Mouse (Mus musculus): ENCODE measurements around the gene Prr5l. TPM values are rescaled to one million over a fixed set of nuclear protein-coding genes. Genes with fewer than 3 reads are reported as not detected.

Prr5l gene
- total RNA-seq, 2 experiments from 2014 or later = 7.7 to 8.1 TPM

GRCm38 (mm10) chr2:101823821-101824220 lies 59.0 kb downstream of the Prr5l start:
- no peak for DNase-seq (ENCODE audit: low spot score in 2 of 2)

DNA sequence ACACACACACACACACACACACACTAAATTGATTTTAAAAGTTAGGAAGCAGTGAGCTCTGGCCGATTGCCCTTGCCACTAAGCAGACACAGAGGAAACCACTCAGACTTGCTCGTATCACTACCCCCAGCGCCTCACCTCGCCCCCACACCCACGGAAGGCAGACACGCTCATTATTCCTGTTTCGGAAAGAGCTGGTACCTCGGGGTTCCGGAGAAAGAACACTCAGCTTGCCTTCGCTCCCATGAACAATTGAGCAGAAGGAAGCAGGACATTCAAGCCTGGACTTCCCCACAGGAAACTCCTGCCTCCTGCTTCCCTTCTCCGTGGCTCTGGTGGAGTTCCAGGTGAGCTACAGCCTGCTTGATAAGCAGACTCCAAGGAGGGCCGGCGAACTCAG lies 60.0 kb downstream of the Prr5l start:
- DNase-seq (ENCODE audit: low spot score in 2 of 2) = no peak

DNA sequence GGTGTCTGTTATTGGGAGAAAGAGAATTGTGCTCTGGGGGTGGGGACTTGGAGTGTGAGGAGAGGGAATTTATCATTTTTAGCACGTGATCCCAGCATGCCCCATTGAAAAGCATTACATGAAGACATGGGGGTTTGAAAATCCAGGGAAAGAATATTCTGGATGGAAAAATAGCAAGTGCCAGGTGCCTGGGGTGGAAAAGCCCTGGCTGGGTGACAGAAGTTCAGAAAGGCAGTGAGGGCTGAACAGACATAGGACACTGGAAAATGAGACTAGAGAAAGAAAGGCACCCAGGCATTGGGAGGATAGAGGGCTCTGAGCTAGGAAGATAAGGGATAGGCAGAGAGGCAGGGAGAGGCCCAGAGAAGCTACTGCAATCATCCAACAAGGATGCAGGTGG lies 62.0 kb downstream of the Prr5l start:
- DNase-seq (ENCODE audit: low spot score in 2 of 2) = no peak

GRCm38 (mm10) chr2:101818986-101819764 lies 63.7 kb downstream of the Prr5l start:
- DNase-seq (ENCODE audit: low spot score in 2 of 2) = no peak

GRCm38 (mm10) chr2:101816646-101817308 lies 66.0 kb downstream of the Prr5l start:
- no peak for DNase-seq (ENCODE audit: low spot score in 2 of 2)

- DNase-seq (ENCODE audit: low spot score in 2 of 2) = peak in 1 of 2 experiments; percentile 18
Observed at GRCm38 (mm10) chr2:101815250-101815934, 67.4 kb downstream of the Prr5l start.

DNA sequence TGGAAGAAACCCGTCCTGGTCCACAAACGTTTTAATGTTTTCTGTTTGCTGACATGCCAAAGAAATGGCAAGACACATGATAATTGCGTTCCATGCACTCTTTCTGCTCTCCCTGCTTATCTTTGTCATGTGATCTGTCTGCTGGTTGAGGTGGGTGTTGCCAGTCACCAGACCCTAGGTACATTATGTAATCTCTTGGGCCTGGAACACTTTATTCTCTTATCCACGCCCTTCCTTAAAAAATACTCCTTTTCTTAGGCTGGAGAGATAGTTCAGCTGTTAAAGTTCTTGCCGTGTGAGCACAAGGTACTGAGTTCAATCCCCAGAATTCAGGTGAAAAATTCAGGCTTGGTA lies 68.6 kb downstream of the Prr5l start:
- no peak for DNase-seq (ENCODE audit: low spot score in 2 of 2)

DNA sequence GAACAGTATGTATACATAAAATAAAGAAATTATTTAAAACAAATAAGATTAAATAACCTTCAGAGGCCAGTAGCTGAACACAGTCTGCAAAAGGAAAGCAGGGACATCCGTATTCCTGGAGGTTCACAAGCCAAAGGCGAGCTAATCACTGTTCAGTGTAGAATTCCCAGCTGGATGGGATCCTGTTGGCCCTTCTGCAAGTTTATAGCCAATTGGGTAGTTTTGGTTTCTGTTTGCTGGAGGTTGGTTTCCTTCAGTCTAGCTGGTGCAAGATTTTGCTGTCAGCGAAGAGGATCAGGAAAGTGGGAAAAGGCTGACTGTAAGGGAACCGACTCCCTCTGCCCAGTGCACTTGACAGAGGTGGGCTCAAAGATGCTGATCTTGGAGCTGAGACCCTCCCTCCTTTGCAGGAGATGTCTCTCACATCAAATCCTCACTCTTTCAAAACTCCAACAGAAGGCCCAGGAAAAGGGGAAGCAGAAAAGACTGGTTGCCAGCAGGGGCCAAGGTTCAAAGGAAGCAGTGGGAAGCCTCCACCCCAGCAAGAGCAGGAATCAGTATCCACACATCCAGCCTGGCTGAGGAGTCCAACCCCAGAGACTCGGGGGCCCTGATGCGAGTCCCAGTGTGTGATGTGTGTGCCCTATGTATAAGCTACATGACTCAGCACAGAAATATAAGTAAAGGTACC lies 69.1 kb downstream of the Prr5l start:
- no peak for DNase-seq (ENCODE audit: low spot score in 2 of 2)

GRCm38 (mm10) chr2:101811925-101812324 lies 70.9 kb downstream of the Prr5l start:
- no peak for DNase-seq (ENCODE audit: low spot score in 2 of 2)

- DNase-seq (ENCODE audit: low spot score in 2 of 2) = no peak
Observed at GRCm38 (mm10) chr2:101810774-101811173, 72.1 kb downstream of the Prr5l start.

DNA sequence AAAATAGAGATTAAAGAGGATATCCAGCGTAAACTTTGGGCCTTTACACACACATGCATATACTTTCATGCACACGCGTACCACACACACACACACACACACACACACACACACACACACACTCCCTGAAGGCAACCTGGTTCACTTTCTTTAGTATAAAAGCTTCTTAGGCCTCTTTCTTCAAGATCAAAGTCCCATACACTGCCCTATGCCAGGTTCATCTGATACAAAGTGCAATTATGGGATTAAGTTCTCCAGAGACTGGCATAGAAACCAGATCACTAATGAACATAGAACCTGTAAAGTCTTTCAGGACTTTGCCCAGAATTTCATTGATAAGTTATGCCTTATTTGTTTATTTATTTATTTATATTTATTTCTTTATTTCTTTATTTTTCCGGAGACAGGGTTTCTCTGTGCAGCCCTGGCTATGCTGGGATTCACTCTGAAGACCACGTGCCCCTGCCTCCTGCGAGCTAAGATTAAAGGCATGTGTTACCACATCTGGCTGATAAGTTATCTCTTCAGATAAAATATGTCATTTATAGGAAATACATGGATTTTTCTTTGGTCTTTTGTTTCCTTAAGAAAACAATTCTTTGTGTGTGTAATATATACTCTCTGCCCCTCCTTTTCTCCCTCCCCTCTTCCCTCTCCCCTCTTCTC lies 73.1 kb downstream of the Prr5l start:
- DNase-seq (ENCODE audit: low spot score in 2 of 2) = no peak

- no peak for DNase-seq (ENCODE audit: low spot score in 2 of 2)
Observed at GRCm38 (mm10) chr2:101807756-101808155, 75.1 kb downstream of the Prr5l start.

DNA sequence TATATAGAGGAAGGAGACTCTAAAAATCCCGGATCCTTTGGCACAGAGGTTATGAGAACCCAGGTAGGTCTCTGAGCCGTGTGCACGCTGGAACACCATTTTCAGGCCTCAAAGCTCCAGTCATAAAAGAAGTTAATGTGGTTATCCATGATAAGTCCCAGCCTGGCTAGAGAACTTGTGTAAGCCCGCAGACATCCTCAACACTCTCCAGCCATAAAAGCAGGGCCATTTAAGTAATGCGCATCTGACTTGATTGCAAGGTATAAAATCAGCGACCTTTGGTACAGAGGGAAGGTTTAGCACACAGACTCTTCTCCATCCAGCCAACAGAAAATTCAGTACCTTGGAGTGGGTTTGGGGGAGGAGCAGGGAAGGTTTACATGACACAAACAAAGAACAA lies 80.6 kb downstream of the Prr5l start:
- no peak for DNase-seq (ENCODE audit: low spot score in 2 of 2)

DNA sequence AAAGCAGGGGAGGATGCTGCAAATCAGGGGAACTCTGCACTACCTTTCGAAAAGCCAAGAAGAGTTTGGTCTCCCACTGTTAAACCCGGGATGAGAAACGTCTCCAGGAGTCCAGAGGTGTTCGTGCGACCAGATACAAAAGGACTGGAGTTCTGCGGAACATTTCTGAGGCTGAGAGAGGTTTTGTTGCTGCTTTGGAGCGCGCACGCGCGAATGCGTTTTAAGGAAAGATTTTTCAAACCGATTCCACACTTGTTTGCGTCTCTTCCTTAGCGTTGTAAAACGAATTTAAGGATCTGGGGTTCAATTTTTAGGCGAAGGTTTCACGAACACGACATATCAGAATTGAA lies 85.0 kb downstream of the Prr5l start:
- DNase-seq (ENCODE audit: low spot score in 2 of 2) = no peak

GRCm38 (mm10) chr2:101797166-101797900 lies 85.5 kb downstream of the Prr5l start:
- peak; percentile 6 to 21 for DNase-seq (ENCODE audit: low spot score in 2 of 2)

- peak; percentile 27 to 44 for DNase-seq (ENCODE audit: low spot score in 2 of 2)
Observed at GRCm38 (mm10) chr2:101796287-101797115, 86.3 kb downstream of the Prr5l start.

DNA sequence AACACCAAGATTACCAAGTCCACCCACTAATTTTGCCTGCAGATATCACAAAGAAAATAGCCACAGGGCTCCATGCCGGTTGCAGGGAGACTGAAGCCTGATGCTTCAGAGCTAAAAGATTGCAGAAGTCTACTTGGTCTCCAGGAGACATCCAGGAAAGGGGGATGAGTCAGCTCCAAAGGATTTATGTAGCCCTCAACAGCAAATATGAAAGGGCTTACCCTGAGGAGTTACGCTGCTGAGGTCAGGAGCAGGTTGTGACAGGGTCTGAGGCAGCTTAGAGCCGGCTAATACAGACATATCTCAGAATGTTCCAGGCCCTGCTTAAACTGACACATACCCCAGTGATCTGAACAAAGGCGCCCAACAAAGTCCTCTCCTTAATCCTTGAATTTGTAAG lies 90.7 kb downstream of the Prr5l start:
- no peak for DNase-seq (ENCODE audit: low spot score in 2 of 2)

DNA sequence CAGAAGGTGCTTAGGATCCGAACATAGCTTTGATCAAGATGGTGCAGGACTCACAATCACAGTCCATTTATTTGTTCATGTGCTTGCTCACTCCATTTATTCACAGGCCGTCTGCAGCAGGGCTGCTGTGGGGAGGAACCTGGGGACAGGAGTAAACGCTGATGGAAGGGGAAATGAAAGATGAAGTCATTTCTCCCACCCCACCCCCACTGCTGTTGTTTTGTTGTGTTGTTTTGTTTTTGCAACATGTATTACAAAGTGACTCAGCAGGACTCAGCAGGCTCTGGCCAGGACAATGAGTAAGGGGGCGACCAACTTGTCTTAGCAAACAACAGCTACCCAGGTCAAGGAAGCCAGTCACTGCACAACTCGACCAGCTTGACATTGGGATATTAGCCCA lies 99.6 kb downstream of the Prr5l start:
- DNase-seq (ENCODE audit: low spot score in 2 of 2) = no peak

DNA sequence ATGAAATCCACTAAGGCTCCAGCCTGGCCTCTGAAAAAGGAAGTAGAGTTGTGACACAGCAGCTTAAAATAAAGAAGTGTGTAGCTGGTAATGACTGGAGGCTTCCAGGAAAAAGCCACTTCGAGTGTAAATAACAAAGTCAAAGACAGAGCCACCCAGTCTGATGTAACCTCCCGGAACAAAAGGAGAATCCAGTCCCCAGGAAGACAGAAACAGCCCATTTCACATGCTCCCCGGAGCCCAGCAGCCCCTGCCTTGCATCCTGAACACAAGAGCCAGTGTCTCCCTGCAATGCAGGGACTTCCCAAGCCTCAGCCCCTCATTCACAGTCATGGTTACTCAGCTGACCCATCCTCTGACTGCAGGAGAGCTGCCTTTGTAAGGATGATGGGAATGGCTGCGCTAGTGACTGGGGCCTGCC lies 101.5 kb downstream of the Prr5l start:
- no peak for DNase-seq (ENCODE audit: low spot score in 2 of 2)

DNA sequence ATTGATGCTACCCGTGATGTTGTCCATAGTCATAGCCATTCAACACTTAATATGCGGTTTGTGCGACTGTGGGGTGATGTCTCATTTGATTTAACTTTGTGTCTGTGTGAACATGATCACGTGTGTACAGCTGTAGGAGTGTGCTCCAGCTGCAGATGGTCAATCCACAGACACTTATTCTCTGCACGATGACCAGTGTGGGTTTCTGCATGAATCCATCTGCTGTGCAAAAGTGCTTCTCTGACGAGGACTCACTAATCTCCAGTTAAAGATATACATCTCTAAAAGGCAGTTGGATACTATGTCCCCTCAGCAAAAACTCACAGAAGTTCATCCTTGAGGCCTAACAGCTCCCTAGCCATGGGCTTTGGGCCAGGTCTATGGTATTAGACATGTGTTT lies 104.7 kb downstream of the Prr5l start:
- DNase-seq (ENCODE audit: low spot score in 2 of 2) = no peak
